Mouse (Mus musculus): Measurements from ENCODE around the gene Sox6. TPM values are rescaled to one million over a fixed set of nuclear protein-coding genes. Genes with fewer than 3 reads are reported as not detected.

Gene Sox6
- polyA plus RNA-seq, 1 experiment = 6.0 TPM

DNA sequence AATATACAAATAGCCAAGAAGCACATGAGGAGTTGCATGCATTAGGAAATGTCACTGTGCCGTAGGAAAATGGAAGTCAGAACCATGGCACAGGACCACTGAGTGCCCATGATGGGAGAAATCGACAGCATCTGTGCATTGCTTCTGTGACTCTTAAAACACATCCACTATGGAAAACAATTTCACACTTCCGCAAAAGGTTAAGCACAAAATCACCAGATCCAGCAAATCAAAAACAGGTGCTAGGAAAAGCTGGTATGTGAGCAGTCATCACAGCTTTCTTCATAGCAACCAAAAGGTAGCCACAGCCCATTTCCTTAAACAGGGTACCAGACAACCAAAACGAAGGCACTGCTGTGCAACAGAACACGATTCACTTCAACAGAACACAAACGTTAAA, 52.9 kb downstream of the Sox6 start:
- no peaks in the 10 kb centered on the region for H3K4me1 ChIP-seq (ENCODE audit: control insufficient read depth, insufficient read depth, insufficient read length)
- H3K27ac ChIP-seq (ENCODE audit: insufficient read depth, low read length) = no peak overlapping the region
- DNase-seq (ENCODE audit: low read depth in 1 of 2, low spot score in 2 of 2) = no peak
- 86% methylated on average over 6 of the region's 6 CpGs for WGBS
- TF ChIP-seq POLR2A (IDR thresholded peaks at IDR 0.05; ENCODE audit: low read depth, low read length) (no peak), CTCF (IDR thresholded peaks at IDR 0.05; ENCODE audit: extremely low read depth, insufficient read depth, insufficient read length, insufficient replicate concordance) (no peak)
- no peak overlapping the region for H3K4me3 ChIP-seq (ENCODE audit: extremely low read depth, insufficient read depth, insufficient read length)
- H3K27me3 ChIP-seq (ENCODE audit: control insufficient read depth, insufficient read depth, low read length) = no peaks in the 10 kb centered on the region
- H3K36me3 ChIP-seq (ENCODE audit: control insufficient read depth, insufficient read depth, low read length) = no peaks in the 10 kb centered on the region

DNA sequence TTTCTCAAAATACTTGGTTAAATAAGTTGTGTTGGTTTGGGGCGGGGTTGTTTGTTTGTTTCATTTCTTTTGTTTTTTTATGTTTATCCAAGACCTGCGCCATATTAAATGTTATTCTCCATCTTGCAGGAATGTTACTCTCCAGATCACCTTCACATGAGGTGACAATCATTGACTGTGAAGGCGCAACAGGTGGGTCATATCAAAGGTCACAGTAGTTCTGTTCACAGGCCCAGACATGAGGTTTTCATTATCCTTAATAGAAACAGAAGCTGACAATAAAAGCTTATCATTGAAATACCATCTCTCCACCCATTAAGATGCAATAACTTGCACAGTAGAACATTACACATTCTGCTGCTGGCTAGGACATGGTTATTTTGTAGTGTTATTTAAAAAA, 54.5 kb downstream of the Sox6 start:
- H3K36me3 ChIP-seq (ENCODE audit: control insufficient read depth, insufficient read depth, low read length) = no peaks in the 10 kb centered on the region
- TF ChIP-seq CTCF (IDR thresholded peaks at IDR 0.05; ENCODE audit: extremely low read depth, insufficient read depth, insufficient read length, insufficient replicate concordance) (no peak), POLR2A (IDR thresholded peaks at IDR 0.05; ENCODE audit: low read depth, low read length) (no peak)
- WGBS = 92% methylated on average over 3 of the region's 3 CpGs

DNA sequence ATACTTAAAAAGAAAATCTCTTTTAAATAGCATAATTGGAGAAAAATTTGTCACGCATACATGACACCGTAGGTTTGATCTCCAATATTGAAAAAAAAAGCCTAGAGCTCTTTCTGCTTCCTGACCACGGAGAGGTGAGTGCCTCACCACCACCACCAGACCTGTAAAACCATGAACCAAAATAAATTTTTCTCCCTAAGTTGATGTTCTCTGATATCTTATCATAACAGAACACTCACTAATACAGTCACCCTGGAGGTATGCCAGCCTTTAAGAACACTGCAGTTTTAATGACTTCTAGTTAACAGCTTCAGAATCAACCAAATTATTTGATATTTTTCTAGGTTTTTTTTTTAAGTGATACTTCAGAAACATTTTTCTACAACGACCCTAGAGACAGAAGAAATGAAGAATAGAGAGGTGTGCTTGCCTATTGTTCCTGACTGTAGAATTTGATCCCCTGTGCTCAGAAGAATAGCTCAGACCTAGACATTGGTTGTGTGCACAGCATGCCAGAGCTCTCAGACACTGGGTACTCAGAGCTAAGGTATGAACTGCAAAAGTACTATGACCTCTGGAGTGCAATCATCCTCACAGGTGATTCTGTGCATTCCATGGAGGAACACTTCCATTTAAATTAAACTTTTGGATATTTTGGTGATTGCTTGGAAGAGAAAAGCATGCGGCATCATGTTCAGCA, 58.6 kb downstream of the Sox6 start:
- Histone ChIP-seq H3K4me3 (ENCODE audit: extremely low read depth, insufficient read depth, insufficient read length) (no peak overlapping the region), H3K27me3 (ENCODE audit: control insufficient read depth, insufficient read depth, low read length) (no peaks in the 10 kb centered on the region), H3K36me3 (ENCODE audit: control insufficient read depth, insufficient read depth, low read length) (no peaks in the 10 kb centered on the region), H3K4me1 (ENCODE audit: control insufficient read depth, insufficient read depth, insufficient read length) (no peaks in the 10 kb centered on the region), H3K27ac (ENCODE audit: insufficient read depth, low read length) (no peak overlapping the region)
- DNase-seq (ENCODE audit: low read depth in 1 of 2, low spot score in 2 of 2) = no peak
- no peak for TF ChIP-seq POLR2A (IDR thresholded peaks at IDR 0.05; ENCODE audit: low read depth, low read length)
- no peak for TF ChIP-seq CTCF (IDR thresholded peaks at IDR 0.05; ENCODE audit: extremely low read depth, insufficient read depth, insufficient read length, insufficient replicate concordance)
- WGBS = 74% methylated on average over 5 of the region's 5 CpGs

More for the DNA sequence above, 54.5 kb downstream of the Sox6 start:
- no peaks in the 10 kb centered on the region for H3K4me1 ChIP-seq (ENCODE audit: control insufficient read depth, insufficient read depth, insufficient read length)
- H3K27me3 ChIP-seq (ENCODE audit: control insufficient read depth, insufficient read depth, low read length) = no peaks in the 10 kb centered on the region
- no peak for DNase-seq (ENCODE audit: low read depth in 1 of 2, low spot score in 2 of 2)
- no peak overlapping the region for H3K4me3 ChIP-seq (ENCODE audit: extremely low read depth, insufficient read depth, insufficient read length)
- H3K27ac ChIP-seq (ENCODE audit: insufficient read depth, low read length) = no peak overlapping the region

DNA sequence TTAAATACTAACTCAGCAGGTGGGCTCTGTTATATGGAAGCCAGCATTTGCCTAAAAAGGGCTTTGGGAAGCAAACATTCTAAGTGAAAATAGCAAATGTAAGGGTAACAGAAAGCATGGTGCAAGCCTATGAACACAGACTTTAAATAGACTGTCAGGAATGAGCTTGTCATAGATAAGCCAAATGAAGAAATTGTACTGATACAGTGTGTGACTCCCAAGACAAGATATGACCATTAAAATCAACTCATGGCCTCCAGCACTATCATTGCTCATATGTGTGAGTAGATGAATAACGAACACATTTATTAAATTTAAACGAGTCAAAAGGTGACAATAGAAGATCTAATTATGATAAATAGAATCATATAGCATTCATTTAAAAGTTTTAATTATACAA, 64.1 kb downstream of the Sox6 start:
- Histone ChIP-seq H3K27ac (ENCODE audit: insufficient read depth, low read length) (no peak overlapping the region), H3K27me3 (ENCODE audit: control insufficient read depth, insufficient read depth, low read length) (no peaks in the 10 kb centered on the region), H3K36me3 (ENCODE audit: control insufficient read depth, insufficient read depth, low read length) (no peaks in the 10 kb centered on the region), H3K4me3 (ENCODE audit: extremely low read depth, insufficient read depth, insufficient read length) (no peak overlapping the region), H3K4me1 (ENCODE audit: control insufficient read depth, insufficient read depth, insufficient read length) (no peaks in the 10 kb centered on the region)
- WGBS = 84% methylated on average over 2 of the region's 2 CpGs
- DNase-seq (ENCODE audit: low read depth in 1 of 2, low spot score in 2 of 2) = no peak
- no peak for TF ChIP-seq CTCF (IDR thresholded peaks at IDR 0.05; ENCODE audit: extremely low read depth, insufficient read depth, insufficient read length, insufficient replicate concordance)
- TF ChIP-seq POLR2A (IDR thresholded peaks at IDR 0.05; ENCODE audit: low read depth, low read length) = no peak

DNA sequence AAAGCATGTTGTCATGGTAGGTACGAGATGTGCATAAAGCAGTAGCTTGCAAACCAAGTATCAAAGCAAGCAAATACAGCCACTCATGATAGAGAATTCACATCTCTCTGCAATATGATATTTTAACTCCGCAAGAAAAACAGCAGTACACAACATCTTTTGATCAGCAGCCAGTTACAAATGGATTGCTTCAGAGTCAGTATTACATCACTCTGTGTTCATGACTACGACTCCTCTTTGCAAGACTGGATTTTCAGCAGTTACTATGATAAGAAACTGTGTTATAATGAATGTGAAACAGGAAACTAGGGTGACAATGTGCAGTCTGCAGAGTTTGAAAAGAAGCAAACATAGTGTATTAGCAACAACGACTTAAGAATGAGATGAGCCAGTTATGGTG, 71.4 kb downstream of the Sox6 start:
- Histone ChIP-seq H3K27ac (ENCODE audit: insufficient read depth, low read length) (no peak overlapping the region), H3K4me1 (ENCODE audit: control insufficient read depth, insufficient read depth, insufficient read length) (no peaks in the 10 kb centered on the region), H3K27me3 (ENCODE audit: control insufficient read depth, insufficient read depth, low read length) (no peaks in the 10 kb centered on the region), H3K4me3 (ENCODE audit: extremely low read depth, insufficient read depth, insufficient read length) (no peak overlapping the region), H3K36me3 (ENCODE audit: control insufficient read depth, insufficient read depth, low read length) (no peaks in the 10 kb centered on the region)
- 80% methylated on average over 4 of the region's 4 CpGs for WGBS
- DNase-seq (ENCODE audit: low read depth in 1 of 2, low spot score in 2 of 2) = no peak
- TF ChIP-seq CTCF (IDR thresholded peaks at IDR 0.05; ENCODE audit: extremely low read depth, insufficient read depth, insufficient read length, insufficient replicate concordance) (no peak), POLR2A (IDR thresholded peaks at IDR 0.05; ENCODE audit: low read depth, low read length) (no peak)

DNA sequence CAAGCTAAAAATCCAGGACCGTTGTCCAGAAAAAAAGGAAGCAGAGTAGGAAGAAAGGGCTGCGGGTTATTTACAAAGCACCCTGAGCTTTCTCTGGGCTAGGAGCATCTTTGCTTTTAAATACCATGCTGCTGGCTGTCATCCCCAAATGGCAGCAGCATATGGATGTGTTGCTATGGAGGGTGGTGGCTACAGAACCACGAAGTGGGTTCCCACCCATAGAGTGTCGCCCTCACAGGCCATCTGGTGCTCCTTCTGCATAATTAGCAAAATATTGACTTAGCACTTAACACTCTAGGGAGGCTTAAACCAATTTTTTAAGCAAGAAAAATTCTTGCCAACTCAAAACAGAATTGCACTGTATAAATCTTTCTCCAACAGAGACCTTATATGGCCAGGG, 72.4 kb downstream of the Sox6 start:
- H3K4me3 ChIP-seq (ENCODE audit: extremely low read depth, insufficient read depth, insufficient read length) = no peak overlapping the region
- no peak for DNase-seq (ENCODE audit: low read depth in 1 of 2, low spot score in 2 of 2)
- H3K4me1 ChIP-seq (ENCODE audit: control insufficient read depth, insufficient read depth, insufficient read length) = no peaks in the 10 kb centered on the region
- no peaks in the 10 kb centered on the region for H3K27me3 ChIP-seq (ENCODE audit: control insufficient read depth, insufficient read depth, low read length)
- H3K27ac ChIP-seq (ENCODE audit: insufficient read depth, low read length) = no peak overlapping the region
- 62% methylated on average over 4 of the region's 4 CpGs for WGBS
- H3K36me3 ChIP-seq (ENCODE audit: control insufficient read depth, insufficient read depth, low read length) = no peaks in the 10 kb centered on the region
- TF ChIP-seq POLR2A (IDR thresholded peaks at IDR 0.05; ENCODE audit: low read depth, low read length) (no peak), CTCF (IDR thresholded peaks at IDR 0.05; ENCODE audit: extremely low read depth, insufficient read depth, insufficient read length, insufficient replicate concordance) (no peak)

DNA sequence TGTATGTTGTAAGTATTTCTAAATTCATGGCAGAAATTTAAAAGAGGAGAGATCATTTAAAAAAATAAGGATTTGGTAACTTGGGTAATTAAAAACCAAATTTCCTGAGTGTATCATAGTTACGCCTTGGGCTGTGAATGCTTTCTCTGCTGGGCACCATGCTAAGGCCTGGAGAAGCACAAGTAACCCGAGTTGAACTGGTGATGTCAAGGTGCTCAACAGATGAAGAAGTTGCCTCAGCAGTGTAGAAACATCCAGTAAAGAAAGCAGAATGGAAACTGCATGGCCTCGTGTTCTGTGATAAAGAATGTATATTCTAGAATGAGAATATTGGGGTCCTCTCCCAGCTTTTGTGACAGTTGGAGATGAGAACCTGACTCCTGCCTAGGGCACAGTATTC, 85.5 kb downstream of the Sox6 start:
- WGBS = 85% methylated on average over 3 of the region's 3 CpGs
- no peak for TF ChIP-seq POLR2A (IDR thresholded peaks at IDR 0.05; ENCODE audit: low read depth, low read length)
- TF ChIP-seq CTCF (IDR thresholded peaks at IDR 0.05; ENCODE audit: extremely low read depth, insufficient read depth, insufficient read length, insufficient replicate concordance) = no peak
- no peak for DNase-seq (ENCODE audit: low read depth in 1 of 2, low spot score in 2 of 2)
- Histone ChIP-seq H3K4me3 (ENCODE audit: extremely low read depth, insufficient read depth, insufficient read length) (no peak overlapping the region), H3K27ac (ENCODE audit: insufficient read depth, low read length) (no peak overlapping the region), H3K4me1 (ENCODE audit: control insufficient read depth, insufficient read depth, insufficient read length) (no peaks in the 10 kb centered on the region), H3K27me3 (ENCODE audit: control insufficient read depth, insufficient read depth, low read length) (no peaks in the 10 kb centered on the region), H3K36me3 (ENCODE audit: control insufficient read depth, insufficient read depth, low read length) (no peaks in the 10 kb centered on the region)
